Mouse (Mus musculus): ENCODE results near the gene S100a1. TPM values are rescaled to one million over a fixed set of nuclear protein-coding genes. Genes with fewer than 3 reads are reported as not detected.
A peak's percentile ranks its signal among the peaks of the same experiment; 100 is the strongest.

S100a1 gene
- total RNA-seq, 4 experiments from 2014 or later, result 80.7 to 112 (median 94.7) TPM

GRCm38 (mm10) chr3:90509747-90510123, 4.5 kb downstream of the S100a1 start:
- no peak for DNase-seq

GRCm38 (mm10) chr3:90508950-90509746, 5.0 kb downstream of the S100a1 start, which contains the start of gene Chtop:
TSS of gene Chtop (minus strand) at chr3:90509498.
- DNase-seq, result peak; percentile 99

DNA sequence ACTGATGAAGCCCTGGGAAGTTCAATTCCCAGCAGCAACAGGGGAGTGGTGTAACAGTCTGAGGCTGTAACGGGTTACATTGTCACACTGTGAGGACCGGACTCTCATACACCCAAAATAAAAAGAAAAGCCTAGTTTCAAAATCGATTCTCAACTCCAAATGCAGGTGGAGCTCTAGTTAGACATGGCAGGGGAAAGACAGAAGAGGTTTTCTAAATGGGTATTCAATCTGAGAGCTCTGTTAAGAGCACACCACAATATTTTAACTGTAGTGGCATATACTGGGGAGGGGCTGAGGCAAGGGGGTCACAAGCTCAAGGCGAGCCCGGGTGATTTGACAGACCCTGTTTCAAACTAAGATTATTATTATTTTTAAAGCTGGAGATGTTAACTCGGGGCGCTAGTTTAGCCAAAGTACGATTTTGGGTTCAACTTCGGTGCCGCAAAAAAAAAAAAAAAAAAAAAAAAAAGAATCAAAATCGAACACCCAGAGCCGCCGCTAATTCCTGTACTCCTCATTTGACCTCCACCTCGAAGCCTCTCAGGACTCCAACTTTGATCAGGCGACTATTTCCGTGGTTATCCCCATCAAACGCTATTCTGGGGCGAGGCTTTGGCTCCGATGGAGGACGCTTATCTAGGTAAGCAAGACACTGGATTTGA, 5.8 kb downstream of the S100a1 start:
- no peak for DNase-seq

- DNase-seq, result no peak
These were observed 7.8 kb downstream of the S100a1 start for GRCm38 (mm10) chr3:90506362-90506761.

GRCm38 (mm10) chr3:90505216-90505615, 9.0 kb downstream of the S100a1 start:
- DNase-seq, result no peak

DNA sequence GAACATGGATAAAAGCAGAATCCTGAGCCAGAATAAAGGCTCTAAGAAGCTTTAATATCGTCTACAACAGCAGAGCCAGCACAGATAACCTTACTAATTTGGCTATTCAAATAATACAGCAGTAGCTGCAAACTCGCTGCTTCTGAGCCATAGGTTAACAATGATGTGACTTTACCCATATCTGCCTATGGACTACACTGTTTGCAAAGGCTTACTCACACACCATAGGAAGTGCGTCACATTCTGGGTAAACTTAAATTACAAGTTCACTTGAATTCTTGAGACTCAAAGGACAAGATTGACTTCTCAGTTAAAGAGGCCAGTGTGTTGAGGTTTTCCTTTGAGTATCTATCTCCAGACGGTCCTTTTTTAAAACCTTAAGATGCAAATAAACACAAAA, 10.7 kb downstream of the S100a1 start:
- DNase-seq, result no peak

- DNase-seq, result no peak
These were observed 16.6 kb downstream of the S100a1 start for GRCm38 (mm10) chr3:90497597-90497996.

GRCm38 (mm10) chr3:90495850-90496525, 18.2 kb downstream of the S100a1 start:
- no peak for DNase-seq

DNA sequence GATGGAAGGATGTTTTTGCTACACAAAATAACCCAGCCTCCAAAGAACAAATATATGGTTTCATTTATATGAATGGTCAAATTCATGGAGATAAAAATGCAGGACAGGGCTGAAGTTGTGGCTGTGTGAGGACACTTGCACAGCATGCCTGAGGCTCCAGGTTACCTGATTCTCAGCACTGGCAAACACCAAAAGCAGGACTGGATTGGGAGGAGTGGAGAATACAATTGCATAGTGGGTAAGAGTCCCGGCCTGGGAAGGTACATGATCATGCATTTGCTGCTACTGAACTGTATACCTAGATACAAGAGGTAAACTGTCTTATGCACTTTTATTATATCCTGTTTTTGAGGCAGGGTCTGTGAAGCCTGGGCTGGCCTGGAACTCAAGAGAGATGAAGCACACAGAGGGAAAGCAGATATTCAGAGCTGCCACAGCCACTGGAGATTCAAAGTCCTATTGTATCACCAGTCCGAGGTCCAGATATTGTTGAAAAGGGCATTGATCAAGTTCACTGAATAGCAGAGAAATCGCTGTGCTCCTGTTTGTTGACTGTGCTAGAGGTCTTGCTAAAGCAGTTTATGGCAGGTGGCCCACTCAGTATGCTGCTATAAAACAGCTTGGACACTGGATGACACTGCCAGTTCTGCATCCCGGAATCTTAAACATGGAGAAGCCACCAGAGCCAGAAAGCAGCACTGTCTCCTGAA, 20.2 kb downstream of the S100a1 start:
- no peak for DNase-seq

- no peak for DNase-seq
These were observed 22.8 kb downstream of the S100a1 start for GRCm38 (mm10) chr3:90491350-90491749.

DNA sequence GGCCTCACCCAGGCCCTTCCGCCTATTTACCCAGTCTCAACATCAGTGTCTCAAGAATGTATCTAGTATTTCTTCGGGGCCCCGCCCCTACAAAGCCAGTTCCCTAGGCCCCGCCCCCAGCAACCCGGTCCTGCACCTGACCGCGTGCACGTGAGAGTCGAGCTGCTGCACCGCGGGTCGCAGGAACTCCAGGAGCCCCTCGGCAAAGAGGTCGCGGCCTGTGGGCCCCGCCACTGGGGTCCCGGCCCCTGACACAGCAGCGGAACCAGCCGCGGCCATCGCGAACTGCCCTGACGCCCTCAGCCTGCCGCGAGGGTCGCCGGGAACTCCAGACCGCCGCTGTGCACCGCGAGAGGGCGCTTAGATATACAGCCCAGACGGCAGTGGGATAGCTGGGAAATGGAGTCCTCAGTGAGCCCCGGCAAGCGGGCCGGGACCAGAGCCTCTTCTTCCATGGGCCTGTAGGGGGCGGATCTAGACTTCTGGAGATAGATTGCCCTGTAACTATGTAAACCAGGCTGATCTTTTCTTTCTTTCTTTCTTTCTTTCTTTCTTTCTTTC, 23.4 kb downstream of the S100a1 start, which contains the start of gene Snapin:
TSS of gene Snapin (minus strand) at position 338 of the 561 bp plus-strand sequence.
- DNase-seq, result peak; percentile 93

GRCm38 (mm10) chr3:90488576-90488975, 25.6 kb downstream of the S100a1 start:
- no peak for DNase-seq

- DNase-seq, result no peak
These were observed 27.2 kb downstream of the S100a1 start for GRCm38 (mm10) chr3:90486998-90487397.

GRCm38 (mm10) chr3:90475831-90476611, 38.2 kb downstream of the S100a1 start, which contains the start of gene Ilf2:
TSS of gene Ilf2 (plus strand) at chr3:90476126.
- peak; percentile 95 for DNase-seq

- DNase-seq, result no peak
These were observed 38.9 kb downstream of the S100a1 start for GRCm38 (mm10) chr3:90475151-90475830.

GRCm38 (mm10) chr3:90472213-90472612, 42.0 kb downstream of the S100a1 start:
- no peak for DNase-seq

DNA sequence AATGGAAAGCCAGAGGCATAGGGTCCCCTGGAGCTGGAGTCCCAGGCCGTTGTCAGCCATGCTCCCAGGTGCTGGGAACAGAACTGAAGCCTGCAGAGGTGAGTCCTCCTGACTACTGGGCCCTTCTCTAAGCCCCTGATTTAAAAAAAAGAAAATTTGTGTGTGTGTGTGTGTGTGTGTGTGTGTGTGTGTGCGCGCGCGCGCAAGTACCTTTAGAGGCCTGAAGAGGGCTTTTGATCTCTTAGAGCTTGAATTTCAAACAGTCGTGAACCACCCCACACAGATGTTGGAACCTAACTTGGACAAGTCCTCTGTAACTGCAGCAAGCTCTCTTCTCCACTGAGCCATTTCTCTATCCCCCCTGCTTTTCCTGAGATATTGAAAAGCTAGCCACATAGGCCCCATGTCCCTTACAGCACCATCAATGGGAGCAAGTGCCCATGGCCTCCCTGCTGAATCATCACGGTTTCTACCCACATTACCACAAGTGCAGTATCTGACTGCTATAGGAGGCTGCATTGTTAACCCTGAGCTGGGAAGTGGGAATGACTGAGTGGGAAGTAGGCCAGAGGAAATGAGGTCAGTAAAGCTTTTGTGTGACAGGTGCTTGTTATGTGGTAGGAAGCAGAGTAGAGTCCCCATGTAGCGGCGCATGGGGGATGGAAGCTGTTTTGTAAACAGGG, 46.4 kb downstream of the S100a1 start:
- DNase-seq, result no peak

- peak; percentile 77 for DNase-seq
These were observed 47.9 kb downstream of the S100a1 start for GRCm38 (mm10) chr3:90466311-90466766.

- peak; percentile 74 for DNase-seq
These were observed 48.4 kb downstream of the S100a1 start, which contains the start of gene Npr1 for GRCm38 (mm10) chr3:90465686-90466310. TSS of gene Npr1 (minus strand) at chr3:90465866.

All from adrenal gland, adult 8-10 months (tissue).